Mouse (Mus musculus): ENCODE data around the gene Letm1. TPM values are rescaled to one million over a fixed set of nuclear protein-coding genes. Genes with fewer than 3 reads are reported as not detected.

Gene Letm1
- 31.3 and 33.0 TPM in 2 replicates for polyA plus RNA-seq (2012; rRNA removed)
- 44.4 and 49.9 TPM in 2 replicates for polyA plus RNA-seq (2014; fragmentation: Nextera tagmentation; extraction: Ambion mirVana)

DNA sequence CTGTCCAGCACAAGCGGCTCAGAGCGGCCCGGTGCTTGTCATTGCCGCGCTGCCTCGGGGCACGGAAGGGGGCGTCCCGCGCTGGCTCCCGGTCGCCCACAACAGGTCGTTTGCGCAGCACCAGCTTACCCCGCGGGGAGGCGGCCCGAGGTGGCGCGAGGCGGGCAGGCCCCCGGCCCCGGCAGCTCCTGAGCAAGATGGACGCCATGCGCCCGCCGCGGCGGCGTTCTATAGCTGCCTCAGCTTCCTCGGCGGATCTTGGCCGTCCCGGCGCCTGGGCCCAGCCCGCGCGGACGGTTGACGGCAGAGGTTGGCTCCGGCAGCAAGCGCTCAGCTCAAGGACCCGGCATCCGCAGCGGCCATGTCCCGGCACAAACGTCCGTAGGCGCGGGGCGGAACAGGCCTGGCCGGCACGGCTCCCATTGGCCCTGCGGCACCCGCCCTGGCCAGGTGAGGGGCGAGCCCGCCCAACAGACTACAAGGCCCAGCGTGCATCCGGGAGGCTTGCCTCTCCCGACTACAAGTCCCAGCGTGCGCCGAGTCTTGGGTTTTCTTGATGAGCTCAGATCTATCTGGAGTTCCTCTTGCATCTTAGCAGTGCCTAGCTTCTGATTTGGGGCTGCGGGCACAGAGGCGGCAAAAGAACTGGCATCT lies at the start of gene Letm1:
Letm1 (minus strand) TSS at position 473 of the 654 bp plus-strand sequence.
- TF ChIP-seq POLR2A (IDR thresholded peaks at IDR 0.05; ENCODE audit: borderline replicate concordance, extremely low read depth, insufficient read depth, insufficient read length): 0 out of 2 replicates have a peak, but pooled peaks have one; percentile 41
- Histone ChIP-seq H3K27ac (replicated peaks; ENCODE audit: low read depth, low read length) (peak within 1 kb of the TSS; percentile 63; the same call in 1 of the 2 replicates), H3K4me3 (replicated peaks; ENCODE audit: low read length) (peak within 1 kb of the TSS; percentile 77), H3K9ac (ENCODE audit: low read depth, low read length, severe bottlenecking) (peak within 1 kb of the TSS; percentile 81), H3K4me2 (replicated peaks; ENCODE audit: low read depth, low read length, severe bottlenecking) (peak within 1 kb of the TSS; percentile 90), H3K36me3 (ENCODE audit: control insufficient read depth, insufficient read depth, low read length) (peaks cover 5% of the 10 kb centered on the region), H3K27me3 (ENCODE audit: control insufficient read depth, insufficient read depth, low read length) (no peaks in the 10 kb centered on the region), H3K9me3 (ENCODE audit: control insufficient read depth, low read length) (no peaks in the 10 kb centered on the region), H3K4me1 (ENCODE audit: control insufficient read depth, insufficient read depth, low read length) (0 out of 2 replicates have a peak, but pooled peaks cover 5% of the 10 kb centered on the region)
- ATAC-seq (ENCODE audit: low FRiP score, low read depth): peak; percentile 100
- WGBS: 3% methylated on average over 65 of the region's 65 CpGs
- DNase-seq (ENCODE audit: low spot score): peak; percentile 96

DNA sequence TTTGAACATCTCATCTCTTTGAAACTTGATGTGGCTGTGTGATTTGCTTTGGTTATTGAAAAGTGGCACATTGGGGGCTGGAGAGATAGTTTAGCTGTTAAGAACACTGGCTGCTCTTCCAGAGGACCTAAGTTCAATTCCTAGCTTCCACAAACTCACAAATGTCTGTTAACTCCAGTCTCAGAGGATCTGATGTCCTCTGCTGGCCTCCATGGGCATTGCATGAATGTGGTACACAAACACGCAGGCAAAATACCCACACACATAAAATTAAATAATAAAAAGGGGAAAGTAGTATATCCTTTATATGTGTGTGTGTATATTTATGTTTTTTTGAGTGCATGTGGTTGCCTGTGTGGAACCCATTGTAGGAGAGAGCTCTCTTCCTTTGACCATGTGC lies 48.2 kb upstream of the Letm1 start:
- no peaks in the 10 kb centered on the region for H3K9me3 ChIP-seq (ENCODE audit: control insufficient read depth, low read length)
- no peaks in the 10 kb centered on the region for H3K27me3 ChIP-seq (ENCODE audit: control insufficient read depth, insufficient read depth, low read length)
- 66% methylated on average over 1 of the region's 1 CpGs for WGBS
- H3K4me2 ChIP-seq (replicated peaks; ENCODE audit: low read depth, low read length, severe bottlenecking): no peak overlapping the region
- H3K4me1 ChIP-seq (ENCODE audit: control insufficient read depth, insufficient read depth, low read length): no peaks in the 10 kb centered on the region
- no peak overlapping the region for H3K9ac ChIP-seq (ENCODE audit: low read depth, low read length, severe bottlenecking)
- H3K4me3 ChIP-seq (replicated peaks; ENCODE audit: low read length): no peak overlapping the region
- DNase-seq (ENCODE audit: low spot score) (no peak), ATAC-seq (ENCODE audit: low FRiP score, low read depth) (no peak)
- peaks cover 3% of the 10 kb centered on the region; the same call in 1 of the 2 replicates for H3K36me3 ChIP-seq (ENCODE audit: control insufficient read depth, insufficient read depth, low read length)
- no peak overlapping the region for H3K27ac ChIP-seq (replicated peaks; ENCODE audit: low read depth, low read length)
- TF ChIP-seq POLR2A (IDR thresholded peaks at IDR 0.05; ENCODE audit: borderline replicate concordance, extremely low read depth, insufficient read depth, insufficient read length): no peak

DNA sequence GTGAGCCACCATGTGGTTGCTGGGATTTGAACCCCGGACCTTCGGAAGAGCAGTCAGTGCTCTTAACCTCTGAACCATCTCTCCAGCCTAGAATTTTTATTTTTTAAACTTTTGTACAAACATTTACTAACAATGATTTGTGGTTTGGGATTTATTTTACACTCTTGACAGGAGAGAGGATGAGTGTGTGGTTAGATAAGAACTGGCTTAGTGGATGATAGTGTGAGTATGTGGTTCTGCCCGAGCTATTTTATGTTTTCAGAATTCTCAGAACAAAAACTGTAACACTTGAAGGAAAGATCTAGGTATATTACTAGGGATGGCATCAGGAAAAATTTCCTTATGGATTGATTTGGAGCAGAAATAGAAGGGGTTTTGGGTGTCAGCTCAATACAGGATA lies 47.3 kb upstream of the Letm1 start:
- no peak overlapping the region for H3K4me3 ChIP-seq (replicated peaks; ENCODE audit: low read length)
- H3K27ac ChIP-seq (replicated peaks; ENCODE audit: low read depth, low read length): no peak overlapping the region
- H3K4me1 ChIP-seq (ENCODE audit: control insufficient read depth, insufficient read depth, low read length): no peaks in the 10 kb centered on the region
- no peak for TF ChIP-seq POLR2A (IDR thresholded peaks at IDR 0.05; ENCODE audit: borderline replicate concordance, extremely low read depth, insufficient read depth, insufficient read length)
- no peak overlapping the region for H3K4me2 ChIP-seq (replicated peaks; ENCODE audit: low read depth, low read length, severe bottlenecking)
- 92% methylated on average over 3 of the region's 3 CpGs for WGBS
- H3K36me3 ChIP-seq (ENCODE audit: control insufficient read depth, insufficient read depth, low read length): peaks cover 3% of the 10 kb centered on the region; the same call in 1 of the 2 replicates
- H3K27me3 ChIP-seq (ENCODE audit: control insufficient read depth, insufficient read depth, low read length): no peaks in the 10 kb centered on the region
- H3K9ac ChIP-seq (ENCODE audit: low read depth, low read length, severe bottlenecking): no peak overlapping the region
- no peaks in the 10 kb centered on the region for H3K9me3 ChIP-seq (ENCODE audit: control insufficient read depth, low read length)
- ATAC-seq (ENCODE audit: low FRiP score, low read depth) (no peak), DNase-seq (ENCODE audit: low spot score) (no peak)

DNA sequence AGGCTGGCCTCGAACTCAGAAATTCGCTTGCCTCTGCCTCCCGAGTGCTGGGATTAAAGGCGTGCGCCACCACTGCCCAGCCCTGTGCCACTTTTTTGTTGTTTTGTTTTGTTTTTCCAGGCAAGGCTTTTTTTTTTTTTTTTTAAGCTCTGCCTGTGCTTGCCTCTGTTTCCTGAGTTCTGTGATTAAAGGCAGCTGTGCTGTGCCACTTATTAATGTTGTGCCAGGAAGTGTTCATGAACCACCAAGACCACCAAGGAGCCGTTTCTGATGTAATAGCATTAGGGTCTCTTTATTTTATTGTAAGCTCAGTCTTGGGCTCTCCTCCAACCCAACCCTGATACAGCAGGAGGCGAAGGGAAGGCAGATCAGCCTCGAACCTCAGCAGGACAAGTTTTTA lies 45.5 kb upstream of the Letm1 start:
- H3K4me2 ChIP-seq (replicated peaks; ENCODE audit: low read depth, low read length, severe bottlenecking): no peak overlapping the region
- DNase-seq (ENCODE audit: low spot score) (no peak), ATAC-seq (ENCODE audit: low FRiP score, low read depth) (no peak)
- H3K9me3 ChIP-seq (ENCODE audit: control insufficient read depth, low read length): no peaks in the 10 kb centered on the region
- H3K4me3 ChIP-seq (replicated peaks; ENCODE audit: low read length): no peak overlapping the region
- 60% methylated on average over 8 of the region's 8 CpGs for WGBS
- H3K27me3 ChIP-seq (ENCODE audit: control insufficient read depth, insufficient read depth, low read length): no peaks in the 10 kb centered on the region
- peaks cover 8% of the 10 kb centered on the region; the same call in 1 of the 2 replicates for H3K36me3 ChIP-seq (ENCODE audit: control insufficient read depth, insufficient read depth, low read length)
- H3K9ac ChIP-seq (ENCODE audit: low read depth, low read length, severe bottlenecking): no peak overlapping the region
- H3K4me1 ChIP-seq (ENCODE audit: control insufficient read depth, insufficient read depth, low read length): no peaks in the 10 kb centered on the region
- H3K27ac ChIP-seq (replicated peaks; ENCODE audit: low read depth, low read length): no peak overlapping the region
- no peak for TF ChIP-seq POLR2A (IDR thresholded peaks at IDR 0.05; ENCODE audit: borderline replicate concordance, extremely low read depth, insufficient read depth, insufficient read length)

DNA sequence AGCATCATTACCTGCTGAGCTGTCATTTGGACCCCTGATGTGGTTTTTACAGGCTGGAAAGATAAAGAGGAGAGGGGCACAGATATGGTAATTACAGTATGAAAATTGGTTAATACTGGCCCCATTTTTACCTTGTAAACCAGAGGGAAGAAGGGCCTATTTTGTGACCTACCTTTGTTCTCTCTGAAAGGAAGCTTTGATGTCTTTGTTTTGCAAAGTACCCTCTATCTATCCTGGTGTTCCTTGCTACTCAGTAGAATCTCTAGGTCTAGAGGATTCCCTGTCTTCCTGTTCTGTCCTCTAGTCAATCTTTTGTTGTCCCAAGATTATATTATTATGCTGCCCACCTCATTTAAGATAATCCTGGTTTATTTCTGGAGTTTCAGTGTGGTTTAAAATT lies 43.4 kb upstream of the Letm1 start:
- no peak for DNase-seq (ENCODE audit: low spot score)
- no peaks in the 10 kb centered on the region for H3K9me3 ChIP-seq (ENCODE audit: control insufficient read depth, low read length)
- no peak overlapping the region for H3K4me2 ChIP-seq (replicated peaks; ENCODE audit: low read depth, low read length, severe bottlenecking)
- peaks cover 4% of the 10 kb centered on the region; the same call in 1 of the 2 replicates for H3K4me1 ChIP-seq (ENCODE audit: control insufficient read depth, insufficient read depth, low read length)
- H3K9ac ChIP-seq (ENCODE audit: low read depth, low read length, severe bottlenecking): no peak overlapping the region
- no peak for ATAC-seq (ENCODE audit: low FRiP score, low read depth)
- no peaks in the 10 kb centered on the region for H3K27me3 ChIP-seq (ENCODE audit: control insufficient read depth, insufficient read depth, low read length)
- H3K4me3 ChIP-seq (replicated peaks; ENCODE audit: low read length): no peak overlapping the region
- no peak overlapping the region for H3K27ac ChIP-seq (replicated peaks; ENCODE audit: low read depth, low read length)
- no peak for TF ChIP-seq POLR2A (IDR thresholded peaks at IDR 0.05; ENCODE audit: borderline replicate concordance, extremely low read depth, insufficient read depth, insufficient read length)
- H3K36me3 ChIP-seq (ENCODE audit: control insufficient read depth, insufficient read depth, low read length): peaks cover 6% of the 10 kb centered on the region; the same call in 1 of the 2 replicates
